Mouse (Mus musculus): ENCODE measurements around the gene Selenoo.
A peak's percentile ranks its signal among the peaks of the same experiment; 100 is the strongest.

The Selenoo gene

DNA sequence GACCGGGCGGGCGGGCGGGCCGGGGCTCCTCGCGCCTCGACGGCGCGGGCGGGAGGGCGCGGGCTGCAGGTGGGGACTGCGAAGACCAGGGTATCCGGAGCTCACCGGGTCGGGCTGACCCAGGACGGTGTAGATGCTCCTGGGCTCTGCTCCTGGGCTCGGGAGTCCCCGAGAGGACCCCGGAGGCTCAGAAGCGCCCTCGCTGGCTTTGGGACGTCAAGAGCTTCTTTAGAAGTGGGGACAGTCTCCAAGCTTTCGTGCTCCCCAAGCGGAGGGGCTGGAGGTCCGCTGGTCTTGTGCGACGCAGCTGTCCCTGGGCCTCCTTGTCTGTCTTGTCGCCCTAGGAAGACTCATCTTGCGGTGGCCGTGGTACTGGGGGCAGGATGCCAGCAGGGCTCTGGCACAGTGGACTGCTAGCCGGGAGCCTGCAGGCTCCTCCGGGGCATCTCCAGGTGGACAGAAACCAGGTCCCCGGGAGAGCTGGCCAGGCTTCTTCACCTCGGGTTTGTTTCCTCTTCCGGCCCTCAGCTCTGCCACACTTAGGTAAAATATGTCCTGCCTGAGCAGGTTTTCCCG lies 12.6 kb upstream of the Selenoo start:
- DNase-seq, result peak; percentile 63

GRCm38 (mm10) chr15:89078208-89078836 lies 10.6 kb upstream of the Selenoo start:
- DNase-seq, result peak; percentile 73

DNA sequence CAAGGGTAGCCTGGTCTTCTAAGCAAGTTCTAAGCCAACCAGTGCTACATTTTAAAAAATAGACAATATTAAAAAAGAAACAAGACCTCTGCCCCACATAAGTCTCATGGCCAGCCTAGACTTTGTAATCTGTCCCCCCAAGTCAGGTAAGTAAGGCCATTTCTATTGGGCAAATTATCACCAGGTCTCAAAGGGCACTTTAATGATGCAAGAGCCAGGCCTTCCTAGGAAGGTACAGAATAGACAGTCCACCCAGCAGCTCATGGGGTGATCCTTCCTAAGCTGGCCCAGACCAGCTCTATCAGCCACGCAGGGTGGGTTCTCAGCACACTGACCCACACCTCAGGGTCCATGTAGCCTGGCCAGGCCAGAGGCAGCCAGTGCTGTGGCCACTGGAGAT lies 5.0 kb upstream of the Selenoo start:
- no peak for DNase-seq

GRCm38 (mm10) chr15:89084826-89085225 lies 4.1 kb upstream of the Selenoo start:
- no peak for DNase-seq

- DNase-seq, result peak; percentile 32
These were observed 566 bp downstream of the Selenoo start for GRCm38 (mm10) chr15:89089248-89090051.

GRCm38 (mm10) chr15:89090662-89091061 lies 1.8 kb downstream of the Selenoo start:
- DNase-seq, result no peak

DNA sequence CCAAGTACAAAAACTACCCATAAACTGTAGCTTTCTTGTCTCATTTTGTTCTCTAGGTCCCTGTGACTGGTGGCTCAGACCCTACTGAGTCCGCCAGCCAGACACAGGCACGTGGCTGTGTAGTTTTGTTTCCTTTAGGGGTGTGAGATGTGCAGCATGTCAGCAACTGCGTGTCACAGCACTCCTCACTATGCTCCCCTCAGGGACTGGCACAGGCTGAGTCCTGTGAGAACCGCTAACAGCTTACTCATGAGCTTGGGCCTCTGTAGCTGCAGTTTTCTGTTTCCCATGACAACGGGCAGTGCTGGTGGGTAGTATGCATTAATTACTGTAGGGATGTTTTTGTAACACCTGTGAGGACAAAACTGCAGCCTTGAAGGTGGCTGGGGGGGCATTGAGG lies 3.3 kb downstream of the Selenoo start:
- DNase-seq, result no peak

- no peak for DNase-seq
These were observed 8.6 kb downstream of the Selenoo start for GRCm38 (mm10) chr15:89097450-89097849.

- DNase-seq, result no peak
These were observed 9.7 kb downstream of the Selenoo start for GRCm38 (mm10) chr15:89098616-89099015.

DNA sequence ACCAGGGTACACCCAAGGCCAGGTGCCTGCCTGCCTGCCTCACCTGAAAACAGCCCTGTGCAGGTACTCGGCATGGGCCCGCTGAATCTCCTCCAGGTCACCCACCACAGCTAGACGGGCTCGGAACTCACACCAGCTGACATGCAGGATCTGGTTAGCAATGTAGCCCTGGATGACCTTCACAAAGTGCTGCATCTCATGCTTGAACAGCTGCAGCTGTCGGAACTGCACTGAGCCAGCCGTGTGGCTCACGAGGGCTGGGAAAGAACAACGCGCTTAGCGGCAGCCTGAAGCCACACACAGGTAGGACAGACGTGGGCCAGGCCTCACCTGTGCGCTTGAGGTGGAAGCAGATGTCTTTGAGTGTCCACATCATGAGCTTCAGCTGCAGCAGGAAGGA lies 11.9 kb downstream of the Selenoo start:
- DNase-seq, result no peak

GRCm38 (mm10) chr15:89102646-89103045 lies 13.8 kb downstream of the Selenoo start:
- no peak for DNase-seq

- DNase-seq, result no peak
These were observed 15.0 kb downstream of the Selenoo start for GRCm38 (mm10) chr15:89103921-89104320.

- no peak for DNase-seq
These were observed 15.5 kb downstream of the Selenoo start for GRCm38 (mm10) chr15:89104425-89104824.

DNA sequence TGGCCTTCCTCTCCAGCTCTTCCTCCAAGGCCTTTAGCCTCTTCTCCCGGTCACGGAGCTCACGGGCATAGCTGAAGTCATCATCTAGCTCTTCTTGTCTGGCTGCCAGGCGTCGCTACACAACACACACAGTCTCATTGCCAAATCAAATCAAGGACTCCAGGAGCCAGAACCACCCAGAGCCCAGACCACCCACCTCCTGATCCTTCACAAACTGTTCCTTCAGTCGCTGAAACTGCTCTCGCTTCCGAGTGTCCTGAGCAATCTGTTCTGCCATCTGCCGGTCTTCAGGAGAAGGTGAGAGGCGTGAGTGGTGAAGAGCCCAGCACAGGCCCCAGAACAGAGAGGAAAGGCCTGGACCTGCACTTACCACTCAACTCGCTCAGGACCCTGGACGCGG lies 17.2 kb downstream of the Selenoo start:
- DNase-seq, result no peak

DNA sequence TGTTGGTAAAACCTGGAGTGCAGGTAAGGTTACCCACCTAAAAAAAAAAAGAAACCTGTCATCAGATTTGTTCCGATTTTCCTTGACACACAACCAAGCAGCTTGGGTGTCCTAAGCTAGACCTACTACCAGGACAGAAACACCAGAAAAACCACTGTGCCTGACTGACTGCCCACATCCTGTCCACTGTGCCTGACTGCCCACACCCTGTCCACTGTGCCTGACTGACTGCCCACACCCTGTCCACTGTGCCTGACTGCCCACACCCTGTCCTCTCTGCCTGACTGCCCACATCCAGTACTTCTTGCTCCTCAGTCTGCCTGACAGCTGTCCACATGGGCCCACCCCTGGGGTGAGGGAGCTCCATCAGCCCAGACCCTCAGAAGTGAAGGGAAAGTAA lies 18.1 kb downstream of the Selenoo start:
- DNase-seq, result no peak

DNA sequence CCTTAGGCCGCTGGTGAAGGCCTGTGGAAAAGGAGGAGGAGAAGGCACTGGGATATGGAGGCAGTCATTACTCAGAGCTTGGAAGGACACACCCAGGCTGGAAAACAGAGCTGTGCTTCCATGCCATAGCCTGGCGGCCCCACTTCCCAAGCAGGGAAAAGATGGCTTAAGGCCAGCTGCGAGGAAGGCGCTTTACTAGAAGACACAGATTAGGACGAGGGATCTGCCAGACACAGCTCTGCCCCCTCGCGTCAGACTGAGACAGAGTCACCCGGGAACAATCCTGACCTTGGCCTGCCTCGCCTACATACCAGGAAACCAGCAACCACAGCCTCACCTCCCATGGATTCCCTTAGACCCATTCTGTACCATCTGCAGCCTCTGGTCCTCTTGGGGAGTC lies 21.3 kb downstream of the Selenoo start:
- DNase-seq, result peak; percentile 24

DNA sequence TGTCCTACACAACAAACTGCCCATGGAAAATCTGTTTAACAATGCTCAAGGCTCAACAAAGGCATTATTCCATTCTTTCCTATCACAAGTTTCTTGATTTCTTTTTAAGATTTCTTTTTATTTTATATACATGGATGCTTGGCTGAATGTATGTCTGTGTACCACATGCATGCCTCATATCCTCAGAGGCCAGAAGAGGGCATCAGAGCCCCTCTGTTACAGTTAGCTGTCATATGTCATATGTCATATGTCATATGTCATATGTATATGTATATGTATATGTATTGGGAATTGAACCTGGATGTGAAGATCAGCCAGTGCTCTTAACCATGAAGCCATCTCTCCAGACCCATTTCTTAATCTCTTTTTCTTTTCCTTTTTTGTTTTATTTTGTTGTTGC lies 29.1 kb downstream of the Selenoo start:
- DNase-seq, result no peak

DNA sequence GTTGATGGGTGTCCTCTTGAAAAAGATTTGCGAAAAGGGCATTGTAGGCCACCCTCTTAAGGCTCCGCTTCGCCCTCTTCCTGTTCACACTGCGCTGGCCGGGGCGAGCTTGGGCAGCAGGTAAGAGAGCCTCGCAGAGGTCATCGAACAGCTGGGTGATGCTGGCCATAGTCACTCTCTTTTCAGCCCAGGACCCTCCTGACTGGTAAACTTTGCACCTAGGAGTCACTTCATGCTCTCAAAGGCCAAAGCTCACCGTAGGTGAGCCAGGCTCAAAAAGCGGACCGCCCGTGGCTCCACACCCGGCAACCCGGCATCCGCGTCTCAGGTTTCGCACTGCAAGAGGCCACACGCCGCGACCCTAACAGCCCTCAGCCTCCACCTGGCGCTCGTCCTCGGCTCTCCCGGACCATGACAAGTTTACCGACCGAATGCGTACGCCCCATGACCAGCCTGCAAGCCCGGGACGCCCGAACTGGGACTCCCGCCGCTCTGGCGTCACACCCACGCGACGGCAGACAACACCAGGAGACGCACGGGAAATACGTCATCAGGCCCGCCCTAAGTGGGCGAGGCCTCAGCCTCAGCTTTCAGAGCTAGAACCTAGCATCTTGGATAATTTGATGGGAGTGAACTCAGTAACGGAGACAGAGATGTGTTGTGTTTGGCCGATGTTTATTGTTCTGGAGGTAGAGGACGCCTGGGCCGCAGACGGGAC lies 33.9 kb downstream of the Selenoo start, which contains the start of gene Tubgcp6:
TSS of gene Tubgcp6 (minus strand) at position 464 of the 718 bp plus-strand sequence.
- peak; percentile 97 for DNase-seq

- DNase-seq, result peak; percentile 51
These were observed 34.7 kb downstream of the Selenoo start for GRCm38 (mm10) chr15:89123595-89123994.

GRCm38 (mm10) chr15:89124312-89124711 lies 35.4 kb downstream of the Selenoo start:
- DNase-seq, result no peak

DNA sequence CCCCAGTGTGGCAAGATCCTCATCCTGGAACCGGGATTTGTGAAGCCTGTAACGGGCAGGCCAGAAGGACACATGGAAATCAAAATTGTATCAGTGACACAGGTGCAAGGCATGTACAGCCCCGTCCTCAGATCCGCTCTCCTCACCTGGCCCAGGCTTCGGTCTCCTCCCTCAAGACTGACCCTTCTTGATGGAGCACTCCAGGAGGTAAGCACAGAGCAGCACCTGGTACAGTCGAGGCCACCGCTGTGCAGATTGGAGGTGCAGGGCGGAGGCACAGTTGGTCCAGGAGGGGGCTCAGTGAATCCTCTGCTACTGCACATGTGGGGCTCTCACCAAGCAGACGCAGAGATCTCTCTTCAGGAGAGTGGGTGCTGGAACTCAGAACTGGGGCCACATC lies 36.5 kb downstream of the Selenoo start:
- DNase-seq, result no peak

- no peak for DNase-seq
These were observed 37.7 kb downstream of the Selenoo start for GRCm38 (mm10) chr15:89126622-89127021.

GRCm38 (mm10) chr15:89127364-89127940 lies 38.6 kb downstream of the Selenoo start:
- no peak for DNase-seq
